Mouse (Mus musculus) bone marrow macrophage, adult 2 months (primary cell): ENCODE measurements around the gene Gm37419. TPM values are rescaled to one million over a fixed set of nuclear protein-coding genes. Genes with fewer than 3 reads are reported as not detected.
A peak's percentile ranks its signal among the peaks of the same experiment; 100 is the strongest.

Source experiments
- H3K27ac ChIP-seq: 2 replicates; pipeline ENCODE4 v1.5.1; 2012; ENCODE audit warnings: low read depth, low read length; ENCODE audit not compliant: insufficient read depth
- H3K4me1 ChIP-seq: 2 replicates; pipeline ENCODE4 v1.6.1; 2012; ENCODE audit warnings: low read length; ENCODE audit not compliant: control insufficient read depth, insufficient read depth
- H3K4me3 ChIP-seq: 2 replicates; pipeline ENCODE4 v1.5.1; 2012; ENCODE audit warnings: mild to moderate bottlenecking, low read length, moderate library complexity; ENCODE audit not compliant: insufficient read depth
- CTCF ChIP-seq: IDR thresholded peaks from 2 replicates; pipeline ENCODE4 v1.5.1; 2012; ENCODE audit warnings: low read depth, mild to moderate bottlenecking, low read length, moderate library complexity
- POLR2A ChIP-seq: IDR thresholded peaks from 2 replicates; pipeline ENCODE4 v1.6.1; 2012; ENCODE audit warnings: mild to moderate bottlenecking, low read depth, low read length, borderline replicate concordance
- polyA plus RNA-seq: library from polyadenylated mRNA; stranded (reverse); fragments of >200 nt; gene quantifications from 2 replicates; pipeline ENCODE4 v1.2.4, GENCODE M21; 2012; ENCODE audit not compliant: missing spikeins, insufficient read depth, insufficient read length

Gm37419 gene
- polyA plus RNA-seq, 1 experiment, result not detected

DNA sequence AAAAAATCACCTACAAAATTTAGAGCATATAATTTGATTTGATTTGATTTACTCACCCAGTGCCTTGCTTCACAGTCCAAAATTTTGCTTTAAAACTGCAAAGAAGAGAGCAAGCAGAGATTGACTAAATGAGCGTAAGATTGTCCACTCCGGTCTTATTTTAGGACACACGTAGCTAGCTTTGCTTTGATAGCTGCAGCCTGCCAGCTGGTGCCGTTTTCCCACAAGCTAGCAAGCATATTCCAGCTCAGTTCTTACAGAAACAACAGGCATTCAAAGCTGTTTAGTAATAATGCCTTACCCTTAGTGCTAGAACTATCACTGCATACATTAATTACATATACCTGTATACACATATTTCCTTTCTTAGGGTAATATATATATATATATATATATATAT, 9.8 kb upstream of the Gm37419 start:
- TF ChIP-seq CTCF (no peak), POLR2A (no peak)
- peak overlapping the region; percentile 15; the same call in 1 of the 2 replicates for H3K27ac ChIP-seq
- H3K4me3 ChIP-seq, result no peak overlapping the region
- peaks cover 44% of the 10 kb centered on the region for H3K4me1 ChIP-seq

DNA sequence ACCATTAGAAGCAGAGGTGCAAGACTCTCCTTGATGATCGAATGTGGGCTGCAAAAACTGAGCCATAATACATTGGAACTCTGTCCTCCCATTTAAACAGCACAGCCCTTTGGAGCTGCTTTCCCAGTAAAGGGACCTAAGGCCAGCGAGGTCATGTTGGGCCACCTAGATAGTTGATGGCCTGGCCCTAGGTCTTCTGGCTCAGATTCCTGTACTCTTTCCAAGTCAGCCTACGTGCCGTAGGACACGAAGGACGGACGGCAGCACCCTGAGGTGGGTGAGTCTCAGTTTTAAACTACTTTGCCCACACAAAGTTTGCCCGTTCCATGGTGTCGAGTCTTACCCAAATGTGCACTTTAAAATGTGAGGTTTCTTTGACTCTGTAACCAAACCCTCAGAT, 8.8 kb upstream of the Gm37419 start:
- TF ChIP-seq POLR2A (no peak), CTCF (no peak)
- Histone ChIP-seq H3K27ac (no peak overlapping the region), H3K4me3 (no peak overlapping the region), H3K4me1 (peaks cover 50% of the 10 kb centered on the region)

DNA sequence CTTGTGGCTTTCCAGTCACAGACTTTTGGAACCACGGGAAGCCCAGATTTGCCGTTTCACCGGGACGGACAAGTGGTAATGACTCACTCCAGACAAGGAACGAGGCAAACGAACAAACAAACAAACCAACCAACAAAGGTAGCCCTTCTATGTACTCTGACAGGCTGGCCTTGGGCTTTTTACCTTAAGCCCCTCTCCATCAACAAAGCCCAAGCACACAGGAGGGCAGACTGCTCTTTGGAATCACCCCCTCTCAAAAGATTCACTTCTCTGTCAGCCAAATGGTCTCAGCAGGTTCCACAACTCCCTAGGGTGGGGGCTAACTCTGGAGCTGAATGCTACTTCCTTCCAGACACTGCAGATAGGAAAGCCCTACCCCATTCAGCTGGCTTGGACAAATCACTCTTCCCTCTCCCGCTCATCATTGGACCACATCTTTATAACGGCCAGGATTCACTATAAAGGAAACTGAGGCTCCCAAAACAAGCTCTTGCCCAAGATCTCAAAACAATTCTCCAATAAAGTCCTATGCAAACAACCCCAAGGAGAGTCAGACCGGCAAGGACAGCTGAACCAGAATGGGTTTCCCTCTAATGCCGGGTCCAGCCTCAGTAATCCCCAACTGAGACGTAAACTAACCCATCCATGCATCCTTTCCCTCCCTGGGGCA, 7.9 kb upstream of the Gm37419 start:
- peaks cover 50% of the 10 kb centered on the region for H3K4me1 ChIP-seq
- 0 out of 2 replicates have a peak overlapping the region, but pooled peaks have one; percentile 38 for H3K4me3 ChIP-seq
- TF ChIP-seq POLR2A (no peak), CTCF (no peak)
- no peak overlapping the region for H3K27ac ChIP-seq

DNA sequence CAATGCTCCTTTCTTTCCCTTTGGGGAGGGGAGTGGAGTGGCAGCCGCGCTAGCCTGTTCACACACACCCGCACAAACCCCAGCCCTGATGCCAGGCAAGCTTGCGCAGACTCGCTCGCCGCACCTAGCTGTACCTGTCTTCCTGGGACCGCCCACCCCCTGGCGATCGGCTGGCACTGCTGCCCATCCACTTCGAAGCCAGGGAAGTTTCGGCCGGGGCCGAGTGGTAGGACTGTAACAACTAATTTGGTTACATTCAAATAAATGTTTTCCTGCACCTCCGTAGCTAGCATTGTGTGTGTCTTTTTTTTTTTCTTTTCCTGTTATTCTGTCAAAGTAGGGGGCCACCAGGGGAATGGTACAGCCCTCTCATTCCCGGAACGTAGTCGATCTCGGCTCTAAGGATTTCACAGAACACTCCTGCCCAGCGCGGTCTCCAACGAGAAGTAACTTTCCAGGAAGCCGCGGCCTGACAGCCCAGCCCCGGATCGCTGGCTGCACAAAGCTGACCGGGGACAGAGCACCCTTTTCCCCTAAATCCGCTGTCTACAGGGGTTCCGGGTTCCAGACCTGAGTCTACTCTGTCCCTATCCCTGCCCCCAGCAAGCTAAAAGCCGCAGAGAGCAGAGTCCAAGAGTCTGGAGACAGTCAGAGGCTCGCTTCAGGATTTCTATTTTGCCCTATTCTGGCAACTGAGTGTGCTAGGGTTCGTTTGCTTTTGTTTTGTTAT, 7.1 kb upstream of the Gm37419 start:
- Histone ChIP-seq H3K4me3 (peak overlapping the region; percentile 38), H3K27ac (no peak overlapping the region; the same call in 1 of the 2 replicates), H3K4me1 (peaks cover 47% of the 10 kb centered on the region)
- TF ChIP-seq CTCF, result no peak
- no peak for TF ChIP-seq POLR2A

DNA sequence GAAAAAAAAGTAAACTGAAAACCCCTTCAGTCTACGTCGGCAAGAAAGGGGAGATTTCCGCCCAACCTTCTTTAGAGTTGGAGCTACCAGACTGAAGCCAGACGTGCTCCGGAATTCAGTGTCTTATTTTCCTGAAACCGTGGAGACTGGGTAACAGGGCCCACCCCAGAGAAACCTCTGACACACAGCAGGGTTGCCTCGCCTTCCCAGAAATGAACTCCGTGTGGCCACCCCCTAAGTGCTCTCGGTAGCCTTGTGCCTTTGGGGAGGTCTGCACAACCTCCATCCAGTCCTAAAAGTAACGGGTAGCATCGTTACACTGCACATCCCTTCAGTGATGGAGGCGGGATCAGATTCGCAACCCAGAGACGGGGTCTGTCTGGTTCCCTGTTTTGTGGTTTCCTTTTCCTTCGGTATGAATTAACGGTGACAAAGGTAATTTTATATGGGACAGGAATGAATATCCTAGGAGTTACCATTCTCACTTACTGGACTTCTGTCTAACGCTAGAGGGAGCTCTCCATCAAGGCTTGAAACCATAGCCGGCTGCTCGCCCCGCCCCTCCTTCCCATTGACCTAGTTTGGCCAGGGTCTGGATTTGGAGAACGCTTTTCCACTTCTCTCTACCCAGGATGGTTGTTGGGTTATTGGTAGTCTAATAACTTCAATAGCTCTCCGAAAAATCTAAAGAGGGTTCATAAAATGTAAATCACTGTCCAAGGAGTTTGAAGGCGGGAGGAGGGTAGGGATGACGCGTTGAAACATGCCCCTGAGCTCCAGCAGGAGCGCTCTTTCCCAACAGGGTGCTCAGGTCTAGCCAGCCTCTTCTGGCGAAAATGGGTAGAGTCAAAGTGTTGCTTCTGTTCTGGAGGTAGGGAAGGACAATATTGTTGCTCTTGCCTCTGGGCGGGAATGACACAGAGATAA, 6.1 kb upstream of the Gm37419 start:
- Histone ChIP-seq H3K4me3 (peak overlapping the region; percentile 54), H3K4me1 (peaks cover 41% of the 10 kb centered on the region), H3K27ac (peak overlapping the region; percentile 42)
- TF ChIP-seq CTCF, result peak; percentile 59
- no peak for TF ChIP-seq POLR2A

DNA sequence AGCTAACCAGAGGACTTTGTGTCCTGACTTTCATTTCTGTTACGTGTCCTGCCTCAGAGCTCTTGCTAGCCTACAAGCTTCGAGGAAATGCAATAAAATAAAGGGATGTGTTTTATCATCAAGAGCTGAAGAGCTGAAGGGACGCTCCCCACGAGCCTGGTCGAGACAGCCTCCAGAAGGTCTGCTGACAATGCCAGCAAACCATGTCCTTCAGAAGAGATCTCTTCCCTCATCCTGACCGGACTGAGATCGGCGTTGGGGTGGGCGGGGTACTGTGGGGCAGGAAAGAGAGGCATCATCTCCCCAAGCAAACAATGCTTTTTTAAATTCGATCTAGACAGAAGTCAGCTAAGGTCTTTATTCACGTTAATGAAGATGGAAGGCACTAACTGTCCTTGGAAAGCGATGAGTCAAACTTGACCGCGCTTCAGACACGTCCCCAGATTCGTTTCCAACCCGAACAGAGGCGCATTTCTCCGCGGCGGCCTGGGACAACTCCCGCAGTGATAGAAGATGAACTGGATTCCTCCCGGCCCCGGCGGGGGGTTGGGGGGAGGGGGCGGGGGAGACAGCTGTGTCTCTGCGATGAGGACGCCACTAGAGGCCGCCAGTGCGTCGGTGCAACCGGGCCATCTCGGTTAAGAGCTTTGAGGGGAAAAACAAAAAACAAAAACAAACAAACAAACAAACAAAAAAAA, 5.2 kb upstream of the Gm37419 start:
- Histone ChIP-seq H3K4me3 (peak overlapping the region; percentile 54), H3K27ac (peak overlapping the region; percentile 42), H3K4me1 (peaks cover 35% of the 10 kb centered on the region)
- TF ChIP-seq POLR2A (no peak), CTCF (peak; percentile 89)

DNA sequence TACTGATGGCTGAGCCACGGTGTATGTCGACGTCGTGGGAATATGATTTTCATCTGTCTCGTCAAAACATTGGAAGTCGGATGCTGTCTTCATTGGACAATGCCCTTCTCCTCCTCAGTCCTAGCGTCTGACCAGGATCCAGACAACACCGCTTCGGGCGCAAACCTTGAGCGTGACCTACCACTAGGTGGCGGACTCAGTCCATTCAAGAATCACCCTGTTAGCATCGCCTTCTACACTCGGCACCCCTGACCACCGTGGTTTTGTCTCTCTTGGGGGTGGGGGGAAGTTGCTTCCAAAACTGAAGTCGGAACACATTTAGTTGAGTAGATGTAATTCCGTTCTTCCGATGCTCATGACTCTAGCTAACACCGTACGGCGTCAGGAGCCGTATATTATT, 4.1 kb upstream of the Gm37419 start:
- H3K4me1 ChIP-seq, result peaks cover 27% of the 10 kb centered on the region
- TF ChIP-seq POLR2A (no peak), CTCF (peak; percentile 86)
- peak overlapping the region; percentile 57 for H3K27ac ChIP-seq
- peak overlapping the region; percentile 60 for H3K4me3 ChIP-seq

DNA sequence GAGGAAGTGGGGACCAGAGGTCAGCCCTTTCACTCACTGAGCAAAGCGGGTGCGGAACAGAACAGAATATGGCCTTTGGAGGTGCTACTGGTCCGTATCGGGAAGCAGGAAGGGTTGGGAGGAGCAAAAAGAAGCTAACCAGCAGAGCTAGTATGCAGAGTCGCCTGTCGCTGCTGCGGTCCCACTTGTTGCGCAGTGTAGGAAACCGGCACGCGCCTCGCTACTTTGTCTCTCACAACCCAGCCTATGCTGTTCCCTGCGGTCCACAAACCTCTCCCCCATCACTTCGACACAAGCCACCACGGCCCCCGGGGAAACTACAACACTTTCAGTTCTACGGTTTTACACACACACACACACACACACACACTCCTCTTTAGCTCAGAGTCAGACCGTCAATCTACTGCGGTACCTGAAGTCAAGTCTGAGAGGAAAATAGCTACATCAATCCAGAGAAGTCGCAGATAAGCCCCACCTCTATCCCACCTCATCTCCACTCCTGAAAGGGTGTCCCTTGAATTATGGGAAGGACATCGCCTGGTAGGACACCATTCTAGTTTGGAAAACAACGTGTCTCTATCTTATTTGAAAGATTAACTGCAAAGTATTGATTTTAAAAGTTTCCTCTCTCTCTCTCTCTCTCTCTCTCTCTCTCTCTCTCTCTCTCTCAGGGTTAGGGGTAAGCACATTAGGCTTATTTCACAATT, 3.4 kb upstream of the Gm37419 start:
- Histone ChIP-seq H3K4me1 (peaks cover 20% of the 10 kb centered on the region), H3K4me3 (peak overlapping the region; percentile 60), H3K27ac (peak overlapping the region; percentile 57)
- no peak for TF ChIP-seq CTCF
- TF ChIP-seq POLR2A, result no peak

DNA sequence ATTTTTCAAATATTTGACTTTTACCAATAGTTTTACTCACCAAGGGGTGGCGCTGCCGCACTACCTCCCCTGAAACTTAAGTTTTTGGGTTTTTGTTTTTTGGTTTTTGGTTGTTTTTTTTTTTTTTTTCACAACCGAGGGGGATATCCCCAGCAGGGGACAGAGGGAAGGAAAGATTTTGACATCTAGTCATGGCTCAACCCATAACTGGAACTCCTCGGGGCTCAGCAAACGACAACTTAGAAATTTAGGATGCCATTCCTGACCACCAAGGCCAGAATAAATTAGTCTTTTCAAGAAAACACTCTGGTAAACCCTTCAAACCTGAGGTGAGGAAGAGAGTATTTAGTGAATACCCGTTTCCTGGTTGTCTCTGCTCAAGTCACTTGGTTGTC, 2.8 kb upstream of the Gm37419 start:
- TF ChIP-seq POLR2A (no peak), CTCF (no peak)
- Histone ChIP-seq H3K4me1 (peaks cover 14% of the 10 kb centered on the region), H3K4me3 (peak overlapping the region; percentile 15; the same call in 1 of the 2 replicates), H3K27ac (no peak overlapping the region; the same call in 1 of the 2 replicates)
